Mouse (Mus musculus): Measurements from ENCODE around the gene Scnn1a.
"Not testable (repeated sequence)": the region's sequence is repeated elsewhere in the genome, so short reads cannot be mapped to it uniquely, and the experiment has no call there.

Scnn1a gene

DNA sequence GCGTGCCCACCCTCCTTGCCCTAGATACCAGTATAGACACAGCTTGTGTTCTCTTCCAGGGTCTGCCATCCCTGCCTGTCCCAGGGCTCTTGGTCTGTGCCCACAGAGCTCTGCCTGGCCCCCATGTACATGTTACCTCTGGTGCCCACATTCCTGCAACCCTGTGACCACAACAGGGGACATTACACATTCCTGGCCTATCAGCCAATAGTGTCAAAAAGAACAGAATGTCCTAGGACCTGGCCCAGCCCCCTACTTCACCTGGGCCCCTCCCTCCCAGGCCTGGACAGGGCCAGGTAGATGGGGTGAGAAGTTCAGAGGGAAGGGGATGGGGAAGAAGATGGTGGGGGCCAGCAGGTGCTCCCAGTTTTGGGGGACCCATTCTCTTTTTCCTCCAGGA is at the start of gene Scnn1a:
Gene Scnn1a (plus strand): TSS at position 337 of the 400 bp plus-strand sequence.
- DNase-seq (ENCODE audit: low read depth, low spot score): no peak

DNA sequence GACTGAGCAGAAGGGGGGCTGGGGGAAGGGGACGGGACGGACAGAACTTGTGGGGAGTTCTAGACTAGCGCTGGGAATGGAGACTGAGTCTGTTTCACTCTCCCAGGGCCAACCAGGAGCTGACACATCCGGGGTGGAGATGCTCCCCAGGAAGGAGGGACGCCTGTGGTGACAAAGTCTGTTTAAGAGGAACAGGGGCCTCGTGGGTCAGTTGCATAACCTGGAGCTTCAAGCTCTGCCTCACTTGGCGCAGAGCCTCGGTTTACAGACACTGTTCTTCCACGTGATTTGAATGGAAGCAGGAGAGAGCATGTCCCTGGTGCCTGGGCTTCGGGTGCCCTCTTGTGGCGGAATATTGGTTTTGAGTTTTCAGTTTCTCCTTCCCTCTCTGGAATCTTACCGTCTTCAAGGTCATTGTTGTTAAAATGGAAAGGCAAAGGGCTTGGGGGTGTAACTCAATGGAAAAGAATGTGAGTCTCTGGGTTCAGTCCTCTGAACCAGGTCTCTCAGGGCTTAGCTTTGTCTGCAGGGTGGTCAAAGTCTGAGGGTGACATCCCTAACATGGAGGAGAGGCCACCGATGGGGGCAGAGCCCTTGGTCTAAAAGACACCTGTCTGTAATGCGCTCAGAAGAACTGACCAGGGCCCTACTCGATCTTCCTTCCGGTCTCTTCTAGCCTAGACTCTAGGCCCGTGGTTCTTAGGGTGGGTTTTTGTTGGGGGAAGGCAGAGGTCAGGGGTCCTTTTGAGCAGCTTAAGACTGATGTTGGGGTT is 48.8 kb upstream of the Scnn1a start:
- peak; percentile 88 for DNase-seq (ENCODE audit: low read depth, low spot score)

DNA sequence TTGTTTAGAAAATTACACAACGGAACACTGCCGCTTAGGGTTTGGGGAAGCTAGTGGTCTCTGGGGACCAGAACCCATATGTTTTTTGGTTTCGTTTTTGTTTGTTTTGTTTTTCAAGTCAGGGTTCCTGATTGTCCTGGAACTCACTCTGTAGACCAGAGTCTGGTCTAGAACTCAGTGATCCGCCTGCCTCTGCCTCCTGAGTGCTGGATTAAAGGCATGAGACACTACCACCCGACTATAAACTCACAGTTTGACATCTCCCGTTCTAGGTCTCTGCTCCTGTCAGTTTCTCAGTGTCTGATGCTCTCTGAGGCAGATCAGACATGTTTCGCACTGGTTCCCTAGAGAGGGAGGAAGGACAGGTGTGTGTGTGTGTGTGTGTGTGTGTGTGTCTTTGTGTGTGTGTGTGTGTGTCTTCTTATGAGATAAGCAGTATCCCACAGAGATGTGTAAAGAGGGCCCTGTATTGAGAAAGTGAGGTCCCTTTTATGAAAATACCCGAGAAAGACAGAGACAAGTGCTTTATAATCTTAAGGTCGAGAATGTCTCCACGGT is 48.2 kb upstream of the Scnn1a start:
- no peak for DNase-seq (ENCODE audit: low read depth, low spot score)

- DNase-seq (ENCODE audit: low read depth, low spot score): peak; percentile 45
Measured at GRCm38 (mm10) chr6:125274841-125275563, 45.5 kb upstream of the Scnn1a start.

DNA sequence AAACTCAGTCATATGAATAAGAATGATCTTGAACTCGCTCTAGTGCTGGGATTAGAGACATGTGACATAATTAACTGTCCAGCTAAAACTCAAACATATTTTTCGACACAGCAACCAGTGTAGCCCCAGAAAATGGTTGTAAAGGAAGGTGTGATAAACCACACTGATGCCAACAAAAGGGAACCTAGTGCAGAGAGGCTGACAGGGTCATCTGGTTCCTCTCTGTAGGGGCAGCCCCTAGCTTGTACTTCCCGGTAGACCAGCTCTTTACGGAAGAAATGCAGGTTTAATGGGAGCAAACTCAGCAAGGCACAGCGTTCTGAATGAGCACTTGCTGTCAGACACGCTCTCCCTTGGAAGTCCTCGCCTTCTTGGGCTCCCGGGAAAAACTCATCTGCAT is 40.7 kb upstream of the Scnn1a start:
- DNase-seq (ENCODE audit: low read depth, low spot score): no peak

- not testable (repeated sequence) for DNase-seq (ENCODE audit: low read depth, low spot score)
Measured at GRCm38 (mm10) chr6:125282721-125283120, 37.7 kb upstream of the Scnn1a start.

DNA sequence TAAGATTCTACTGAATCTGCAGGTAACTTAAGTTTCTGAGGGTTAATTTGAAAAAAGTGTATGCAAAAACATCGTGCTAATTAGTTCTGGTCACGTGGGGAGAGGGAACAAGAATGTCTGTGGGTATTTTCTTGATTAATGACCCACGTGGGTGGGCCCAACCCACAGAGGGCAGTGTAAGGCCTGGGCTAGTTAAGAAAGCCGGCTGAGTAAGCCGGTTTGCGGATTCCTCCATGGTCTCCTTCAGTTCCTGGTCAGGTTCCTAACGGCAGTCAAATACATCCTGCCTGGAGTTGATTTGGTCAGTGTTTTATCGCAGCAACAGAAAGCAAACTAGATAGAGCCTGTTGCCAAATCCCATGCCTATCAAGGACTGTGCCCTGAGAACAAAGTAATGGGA is 36.2 kb upstream of the Scnn1a start:
- no peak for DNase-seq (ENCODE audit: low read depth, low spot score)

DNA sequence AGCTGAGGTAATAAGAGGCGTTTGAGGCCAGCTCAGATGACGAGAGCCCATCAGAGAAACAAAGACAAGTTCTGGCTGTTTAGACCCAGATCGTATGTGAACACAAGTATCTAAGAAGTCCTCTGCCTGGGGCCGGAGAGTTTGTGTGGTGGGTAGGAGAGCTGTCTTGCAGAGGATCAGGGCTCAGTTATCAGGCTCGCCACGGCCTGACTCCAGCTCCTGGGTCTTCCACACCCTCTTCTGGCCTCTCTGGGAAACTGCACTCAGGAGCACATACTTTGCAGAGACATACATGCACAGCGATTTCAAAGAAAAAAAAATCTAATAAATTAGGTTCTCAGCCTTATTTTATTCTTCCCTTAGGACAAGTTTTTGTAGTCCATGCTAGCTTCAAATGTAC is 35.7 kb upstream of the Scnn1a start:
- no peak for DNase-seq (ENCODE audit: low read depth, low spot score)

DNA sequence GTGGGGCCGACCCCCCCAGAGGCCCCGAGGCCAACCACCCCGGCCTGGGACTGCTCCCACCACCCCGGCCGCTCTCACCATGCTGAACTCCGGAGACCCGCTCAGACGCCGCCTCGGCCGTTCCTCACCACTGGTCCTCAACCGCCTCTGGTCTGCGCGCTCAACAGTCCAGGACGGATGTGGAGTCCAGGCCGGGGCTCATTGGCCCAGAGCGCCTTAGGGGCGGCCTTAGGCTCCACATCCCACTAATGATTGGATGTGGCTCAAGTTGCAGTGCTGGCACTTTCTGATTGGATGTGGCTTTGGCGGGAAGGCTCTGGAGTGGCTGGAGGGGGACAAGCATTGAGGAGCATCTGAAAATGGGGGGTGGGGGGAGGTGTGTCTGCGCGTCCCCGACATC is 34.6 kb upstream of the Scnn1a start, which contains the start of gene Tuba3a:
Gene Tuba3a (minus strand): TSS at position 153 of the 400 bp plus-strand sequence.
- DNase-seq (ENCODE audit: low read depth, low spot score): no peak

- DNase-seq (ENCODE audit: low read depth, low spot score): no peak
Measured at GRCm38 (mm10) chr6:125286944-125287343, 33.5 kb upstream of the Scnn1a start.

DNA sequence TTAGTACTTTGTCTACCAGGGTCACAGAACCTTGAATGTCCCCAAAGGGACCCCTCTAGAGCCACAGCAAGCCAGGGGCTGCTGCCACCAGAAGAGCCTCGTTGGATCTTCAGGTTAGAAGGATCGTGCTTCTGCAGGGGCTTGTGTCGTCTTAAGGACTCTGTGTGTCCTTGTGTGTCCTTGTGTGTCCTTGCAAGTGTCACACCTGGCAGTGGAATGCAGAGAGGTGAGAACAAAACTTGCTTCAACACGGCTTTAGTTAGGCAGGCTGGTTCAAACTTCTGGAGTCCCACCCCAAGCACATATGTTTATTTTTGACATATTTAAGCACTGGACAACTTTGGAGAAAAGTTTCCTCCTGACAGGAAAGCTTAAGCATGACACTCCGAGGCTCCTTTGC is 31.7 kb upstream of the Scnn1a start:
- no peak for DNase-seq (ENCODE audit: low read depth, low spot score)

DNA sequence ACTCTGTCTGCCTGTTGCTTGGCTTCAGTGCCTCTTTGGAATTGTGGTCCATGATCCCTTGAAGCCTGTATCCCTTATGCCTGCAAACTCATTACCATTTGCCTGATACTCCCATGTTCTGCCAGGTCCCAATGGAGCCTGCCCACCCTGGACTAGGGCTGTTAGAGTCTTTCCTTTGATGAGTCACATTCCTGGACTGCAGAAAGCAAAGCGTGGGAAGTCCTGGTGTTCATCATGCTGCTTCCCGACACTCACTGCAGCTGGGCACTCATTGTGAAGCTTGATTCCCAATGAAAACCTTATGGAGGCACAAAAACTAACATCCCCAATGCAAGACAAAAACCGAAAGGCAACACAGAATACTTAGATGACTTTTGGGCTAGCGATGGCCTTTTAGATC is 29.1 kb upstream of the Scnn1a start:
- no peak for DNase-seq (ENCODE audit: low read depth, low spot score)

DNA sequence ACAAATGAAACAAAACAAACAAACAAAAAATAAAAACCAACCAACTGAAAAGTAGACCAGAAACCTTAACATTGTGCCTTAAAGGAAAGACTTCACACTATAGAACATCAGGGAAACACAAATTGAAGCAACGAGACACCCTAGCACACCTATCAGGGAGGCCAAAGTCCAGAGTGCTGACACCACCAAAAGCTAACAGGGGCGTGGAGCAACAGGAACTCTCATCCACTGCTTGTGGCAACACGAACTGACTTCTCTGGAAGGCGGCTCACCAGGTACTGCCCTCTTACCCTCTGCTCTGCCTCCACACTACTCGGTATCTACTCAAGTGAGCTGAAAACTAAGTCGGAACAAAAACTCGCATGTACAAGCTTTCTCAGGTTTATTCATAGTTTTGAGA is 28.2 kb upstream of the Scnn1a start:
- no peak for DNase-seq (ENCODE audit: low read depth, low spot score)

- no peak for DNase-seq (ENCODE audit: low read depth, low spot score)
Measured at GRCm38 (mm10) chr6:125294049-125294448, 26.4 kb upstream of the Scnn1a start.

- DNase-seq (ENCODE audit: low read depth, low spot score): no peak
Measured at GRCm38 (mm10) chr6:125297149-125297820, 23.2 kb upstream of the Scnn1a start.

DNA sequence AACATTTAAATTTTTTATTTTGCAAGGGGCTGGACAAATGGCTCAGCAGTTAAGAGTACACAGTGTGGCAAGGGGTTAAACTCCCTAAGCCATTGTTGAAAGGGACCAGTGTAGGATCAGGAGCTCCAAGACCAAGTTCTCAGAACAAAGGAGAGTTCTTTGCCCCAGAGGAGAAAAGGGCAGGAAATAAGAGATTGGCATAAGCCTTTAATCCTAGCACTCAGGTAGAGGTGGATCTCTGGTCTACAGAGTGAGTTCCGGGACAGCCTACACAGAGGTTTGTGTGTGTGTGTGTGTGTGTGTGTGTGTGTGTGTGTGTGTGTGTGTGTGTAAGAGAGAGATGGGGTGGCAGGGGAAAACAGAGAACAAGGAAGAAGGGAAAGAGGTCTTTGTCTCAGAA is 19.5 kb upstream of the Scnn1a start:
- no peak for DNase-seq (ENCODE audit: low read depth, low spot score)

DNA sequence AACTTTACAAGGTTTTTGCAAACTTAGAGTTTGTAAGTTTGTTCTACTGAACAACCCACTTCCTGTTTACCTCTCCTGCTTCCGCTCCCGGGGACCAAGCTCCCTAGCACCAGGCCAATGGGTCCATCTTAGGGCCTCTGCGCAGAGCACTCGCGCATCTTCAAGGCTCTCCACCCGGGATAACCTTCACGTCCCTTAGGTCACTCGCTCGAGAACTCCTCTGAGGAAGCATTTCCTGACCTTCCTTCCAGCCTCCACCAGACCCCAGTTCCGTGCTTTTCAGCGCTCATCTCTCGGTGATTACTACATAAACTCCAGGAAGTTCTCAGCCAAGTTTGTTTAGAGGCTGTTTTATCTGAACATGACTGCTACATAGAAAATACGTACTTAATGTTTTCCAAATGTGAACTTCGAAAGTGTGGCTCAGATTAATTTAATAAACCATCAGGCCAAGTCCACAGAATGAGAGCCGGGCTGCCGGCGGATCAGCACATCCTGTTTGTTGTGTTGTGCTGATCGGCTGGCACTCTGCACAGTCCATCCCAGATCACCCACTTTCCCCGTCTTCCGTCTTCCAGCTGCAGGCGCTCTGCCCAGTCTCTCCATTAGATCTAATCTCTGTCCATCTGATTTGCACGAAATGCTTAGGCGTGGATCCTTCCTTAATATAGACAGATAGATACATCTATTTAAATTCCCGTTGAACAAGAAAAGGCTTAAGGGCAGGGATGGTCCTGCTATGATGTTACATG is 18.1 kb upstream of the Scnn1a start:
- no peak for DNase-seq (ENCODE audit: low read depth, low spot score)

DNA sequence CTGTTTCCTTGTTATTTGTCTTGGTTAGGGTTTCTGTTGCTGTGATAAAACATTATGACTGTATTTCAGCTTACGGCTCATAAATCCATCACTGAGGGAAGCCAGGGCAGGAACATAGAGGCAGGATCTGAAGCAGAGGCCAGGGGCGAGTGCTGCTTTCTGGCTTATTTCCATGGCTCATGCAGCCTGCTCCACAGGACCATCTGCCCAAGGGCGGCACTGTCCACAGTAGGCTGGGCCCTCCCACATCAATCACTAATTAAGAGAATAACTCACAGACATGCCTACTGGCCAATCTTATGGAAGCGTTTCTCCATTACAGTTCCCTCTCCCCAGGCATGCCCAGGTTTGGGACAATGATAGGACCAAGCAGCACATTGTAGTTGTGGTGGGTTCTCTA is 17.2 kb upstream of the Scnn1a start:
- no peak for DNase-seq (ENCODE audit: low read depth, low spot score)

- DNase-seq (ENCODE audit: low read depth, low spot score): not testable (repeated sequence)
Measured at GRCm38 (mm10) chr6:125304408-125304807, 16.1 kb upstream of the Scnn1a start.

- DNase-seq (ENCODE audit: low read depth, low spot score): no peak
Measured at GRCm38 (mm10) chr6:125305465-125305864, 15.0 kb upstream of the Scnn1a start.

- no peak for DNase-seq (ENCODE audit: low read depth, low spot score)
Measured at GRCm38 (mm10) chr6:125307091-125307490, 13.4 kb upstream of the Scnn1a start.

Data from mesoderm, embryonic 11.5 days (tissue).